Mouse (Mus musculus) liver, embryonic 15.5 days (tissue): ENCODE data around the gene Gm7233. TPM values are rescaled to one million over a fixed set of nuclear protein-coding genes. Genes with fewer than 3 reads are reported as not detected.
"Not testable (repeated sequence)": the region's sequence is repeated elsewhere in the genome, so short reads cannot be mapped to it uniquely, and the experiment has no call there.

Source experiments
- ATAC-seq: fragments of 200-750 bp; cut with Nextera tagmentation; 2 replicates; pipeline ENCODE4 v1.8.0; 2017; ENCODE audit warnings: moderate number of reproducible peaks, mild to moderate bottlenecking, moderate library complexity; ENCODE audit not compliant: insufficient read depth
- H3K27ac ChIP-seq: fragments of 300-500 bp; sonication (generic); replicated peaks from 2 replicates; pipeline ENCODE4 v1.5.1; 2015; ENCODE audit warnings: mild to moderate bottlenecking, inconsistent platforms
- H3K27me3 ChIP-seq: fragments of 300-500 bp; sonication (generic); 2 replicates; pipeline ENCODE4 v1.6.1; 2015; ENCODE audit warnings: mild to moderate bottlenecking, inconsistent platforms
- H3K36me3 ChIP-seq: fragments of 300-500 bp; sonication (generic); replicated peaks from 2 replicates; pipeline ENCODE4 v1.6.1; 2015; ENCODE audit warnings: moderate library complexity, mild to moderate bottlenecking, inconsistent platforms
- H3K4me1 ChIP-seq: fragments of 300-500 bp; sonication (generic); replicated peaks from 2 replicates; pipeline ENCODE4 v1.6.1; 2015; ENCODE audit warnings: inconsistent platforms
- H3K4me2 ChIP-seq: fragments of 300-500 bp; sonication (generic); 2 replicates; pipeline ENCODE4 v1.6.1; 2015; ENCODE audit warnings: moderate library complexity, mild to moderate bottlenecking, inconsistent platforms
- H3K4me3 ChIP-seq: fragments of 300-500 bp; sonication (generic); replicated peaks from 2 replicates; pipeline ENCODE4 v1.5.1; 2015; ENCODE audit warnings: mild to moderate bottlenecking, inconsistent platforms
- H3K9ac ChIP-seq: fragments of 300-500 bp; sonication (generic); 2 replicates; pipeline ENCODE4 v1.6.1; 2015; ENCODE audit warnings: moderate library complexity, mild to moderate bottlenecking, inconsistent platforms
- H3K9me3 ChIP-seq: fragments of 300-500 bp; sonication (generic); replicated peaks from 2 replicates; pipeline ENCODE4 v1.6.1; 2016; ENCODE audit warnings: inconsistent platforms
- WGBS: fragments of 180-500 bp; shearing (Covaris S2); methylation state at CpG from one replicate; pipeline ENCODE4 v1.1.7; 2015; ENCODE audit warnings: mixed read lengths; ENCODE audit not compliant: insufficient replicate concordance; 5-methylcytosine and 5-hydroxymethylcytosine counted together
- polyA plus RNA-seq: library from polyadenylated mRNA; unstranded; fragments of >200 nt; fragmentation: Nextera tagmentation; extraction: Ambion mirVana; gene quantifications from 2 replicates; pipeline ENCODE4 v1.2.1, GENCODE M21; 2015

Gene Gm7233
- not detected in 2 replicates for polyA plus RNA-seq

GRCm38 (mm10) chr14:43179567-43179966, at the start of gene Gm7233:
TSS of gene Gm7233 (plus strand) at chr14:43179867.
- H3K4me2 ChIP-seq, H3K4me1 ChIP-seq, ATAC-seq, H3K27ac ChIP-seq, H3K4me3 ChIP-seq, H3K27me3 ChIP-seq, H3K9ac ChIP-seq, H3K36me3 ChIP-seq, H3K9me3 ChIP-seq: not testable (repeated sequence)
- 61% methylated on average over 5 of the region's 5 CpGs for WGBS

DNA sequence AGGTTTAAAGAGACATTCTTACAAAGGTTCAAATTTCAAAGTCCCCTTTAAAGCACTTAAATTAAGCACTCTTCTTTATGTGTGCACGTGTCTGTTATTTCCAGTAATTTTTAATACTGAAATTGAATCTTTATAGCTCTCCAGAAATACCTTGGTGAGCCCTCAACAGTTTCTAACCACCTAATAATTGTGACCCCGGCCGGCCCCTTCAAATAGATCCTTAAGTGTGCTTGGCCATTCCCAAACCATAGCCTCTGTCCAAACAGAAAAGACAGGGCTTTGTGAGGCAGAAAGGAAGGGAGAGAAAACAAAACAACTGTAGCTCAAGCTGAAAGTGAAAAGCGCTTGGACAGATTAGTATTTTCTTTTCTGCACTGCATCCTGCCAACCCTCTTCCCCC, 12.5 kb upstream of the Gm7233 start:
- H3K9me3 ChIP-seq, H3K4me3 ChIP-seq, H3K36me3 ChIP-seq, H3K9ac ChIP-seq, H3K27me3 ChIP-seq, H3K27ac ChIP-seq, ATAC-seq, H3K4me1 ChIP-seq, H3K4me2 ChIP-seq: not testable (repeated sequence)
- WGBS: 60% methylated on average over 4 of the region's 4 CpGs

DNA sequence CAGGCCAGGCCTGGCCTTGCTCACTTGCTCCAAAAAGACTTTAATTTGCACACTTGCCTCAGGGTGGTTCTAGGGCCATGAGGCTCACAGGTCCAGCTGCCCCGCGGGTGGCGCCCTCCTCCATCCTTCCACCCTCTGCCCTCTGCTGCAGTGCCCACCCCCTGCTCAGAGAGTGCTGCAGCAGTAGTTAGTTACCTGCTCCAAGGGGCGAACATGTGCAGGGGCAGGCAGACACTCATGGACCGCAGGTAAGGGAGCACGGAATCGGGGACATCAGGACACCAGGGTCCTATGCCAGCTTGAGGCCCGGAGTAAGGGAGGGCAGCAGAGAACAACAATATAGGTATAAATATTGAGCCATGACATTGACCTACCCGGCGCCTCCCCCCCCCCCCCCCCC, 11.7 kb upstream of the Gm7233 start:
- no CpG with 5 or more reads among the region's 10 CpGs for WGBS
- H3K4me3 ChIP-seq, H3K9ac ChIP-seq, H3K4me1 ChIP-seq, ATAC-seq, H3K36me3 ChIP-seq, H3K4me2 ChIP-seq, H3K27ac ChIP-seq, H3K27me3 ChIP-seq, H3K9me3 ChIP-seq: not testable (repeated sequence)

- ATAC-seq, H3K9me3 ChIP-seq: not testable (repeated sequence)
- WGBS: 29% methylated on average over 1 of the region's 10 CpGs
Observed at GRCm38 (mm10) chr14:43168573-43169170, 11.0 kb upstream of the Gm7233 start.

GRCm38 (mm10) chr14:43235204-43235603, 55.5 kb downstream of the Gm7233 start, which contains the start of gene Gm8122:
TSS of gene Gm8122 (minus strand) at chr14:43235304.
- H3K9ac ChIP-seq, H3K27me3 ChIP-seq, H3K4me1 ChIP-seq, H3K36me3 ChIP-seq, H3K9me3 ChIP-seq, H3K4me3 ChIP-seq, H3K4me2 ChIP-seq, H3K27ac ChIP-seq, ATAC-seq: not testable (repeated sequence)
- WGBS: 71% methylated on average over 4 of the region's 4 CpGs

More at GRCm38 (mm10) chr14:43168573-43169170, 11.0 kb upstream of the Gm7233 start:
- not testable (repeated sequence) for H3K4me2 ChIP-seq, H3K4me3 ChIP-seq, H3K4me1 ChIP-seq, H3K27me3 ChIP-seq, H3K9ac ChIP-seq, H3K36me3 ChIP-seq, H3K27ac ChIP-seq

Other genes with a start within 250 kb of the Gm7233 start
- not detected in 2 replicates for gene Gm8082, start 186.2 kb upstream of the Gm7233 start, polyA plus RNA-seq
- gene Gm10376, start 164.2 kb upstream of the Gm7233 start, polyA plus RNA-seq: not detected in 2 replicates
- not detected in 2 replicates for gene Gm8094, start 103.2 kb upstream of the Gm7233 start, polyA plus RNA-seq
- gene Gm8104, start 79.3 kb upstream of the Gm7233 start, polyA plus RNA-seq: not detected in 2 replicates
- not detected in 2 replicates for gene Gm8122, start 55.4 kb downstream of the Gm7233 start, polyA plus RNA-seq
- not detected in 2 replicates for gene Gm8126, start 78.8 kb downstream of the Gm7233 start, polyA plus RNA-seq
- gene Gm9732, start 95.2 kb downstream of the Gm7233 start, polyA plus RNA-seq: not detected in 2 replicates
- gene Gm8127, start 114.0 kb downstream of the Gm7233 start, polyA plus RNA-seq: not detected in 2 replicates
- gene 1700001F09Rik, start 167.9 kb downstream of the Gm7233 start, polyA plus RNA-seq: not detected in 2 replicates
- not detected in 2 replicates for gene Gm8138, start 236.5 kb downstream of the Gm7233 start, polyA plus RNA-seq